Mouse (Mus musculus) lung, postnatal 0 days (tissue): ENCODE measurements around the gene Lrsam1.

ENCODE experiments used
- CTCF ChIP-seq: IDR thresholded peaks from 2 replicates; pipeline ENCODE4 v1.5.1; 2016; ENCODE audit warnings: antibody characterized with exemption, mild to moderate bottlenecking
- EP300 ChIP-seq: IDR thresholded peaks from 2 replicates; pipeline ENCODE4 v1.6.1; 2016; ENCODE audit warnings: antibody characterized with exemption, mild to moderate bottlenecking, control low read depth

- no peak for TF ChIP-seq CTCF
- TF ChIP-seq EP300: no peak
Observed at GRCm38 (mm10) chr2:32931730-32932129, 29.7 kb downstream of the Lrsam1 start.
